Mouse (Mus musculus) liver, postnatal 0 days (tissue): ENCODE measurements around the gene Lyrm4. TPM values are rescaled to one million over a fixed set of nuclear protein-coding genes. Genes with fewer than 3 reads are reported as not detected.
A peak's percentile ranks its signal among the peaks of the same experiment; 100 is the strongest.

Experiments
- ATAC-seq: fragments of 200-750 bp; cut with Nextera tagmentation; 2 replicates; pipeline ENCODE4 v1.8.0; 2017; ENCODE audit warnings: mild to moderate bottlenecking, moderate library complexity
- DNase-seq: peaks from one replicate; pipeline ENCODE4 v3.0.0-alpha.2; 2016
- H3K27ac ChIP-seq: fragments of 300-500 bp; sonication (generic); 2 replicates; pipeline ENCODE4 v1.5.1; 2014; ENCODE audit warnings: antibody characterized with exemption, moderate library complexity, mild to moderate bottlenecking, low read depth
- H3K27me3 ChIP-seq: fragments of 300-500 bp; sonication (generic); 2 replicates; pipeline ENCODE4 v1.6.1; 2014; ENCODE audit warnings: low read length, control low read depth, mixed read lengths; ENCODE audit not compliant: insufficient read depth
- H3K36me3 ChIP-seq: fragments of 300-500 bp; sonication (generic); replicated peaks from 2 replicates; pipeline ENCODE4 v1.6.1; 2014; ENCODE audit warnings: mild to moderate bottlenecking, control low read depth, low read length, moderate library complexity, mixed read lengths; ENCODE audit not compliant: insufficient read depth
- H3K4me1 ChIP-seq: fragments of 300-500 bp; sonication (generic); 2 replicates; pipeline ENCODE4 v1.6.1; 2014; ENCODE audit warnings: antibody characterized with exemption, mild to moderate bottlenecking, control low read depth; ENCODE audit not compliant: insufficient read depth
- H3K4me2 ChIP-seq: fragments of 300-500 bp; sonication (generic); 2 replicates; pipeline ENCODE4 v1.6.1; 2014; ENCODE audit warnings: low read depth, mild to moderate bottlenecking, low read length, moderate library complexity, mixed read lengths
- H3K4me3 ChIP-seq: fragments of 300-500 bp; sonication (generic); 2 replicates; pipeline ENCODE4 v1.5.1; 2014; ENCODE audit warnings: low read depth, low read length
- H3K9ac ChIP-seq: fragments of 300-500 bp; sonication (generic); replicated peaks from 2 replicates; pipeline ENCODE4 v1.6.1; 2014; ENCODE audit warnings: mild to moderate bottlenecking, moderate library complexity
- H3K9me3 ChIP-seq: fragments of 300-500 bp; sonication (generic); 2 replicates; pipeline ENCODE4 v1.6.1; 2016; ENCODE audit warnings: mild to moderate bottlenecking, control low read depth, low read length, mixed read lengths
- CTCF ChIP-seq: sonication (generic); IDR thresholded peaks from 2 replicates; pipeline ENCODE4 v1.5.1; 2016; ENCODE audit warnings: antibody characterized with exemption, low read depth
- EP300 ChIP-seq: IDR thresholded peaks from 2 replicates; pipeline ENCODE4 v1.6.1; 2016; ENCODE audit warnings: antibody characterized with exemption, low read depth, mild to moderate bottlenecking
- WGBS: fragments of 180-500 bp; shearing (Covaris S2); extraction: QIAGEN DNeasy Blood & Tissue Kit; methylation state at CpG from one replicate; pipeline ENCODE4 v1.1.7; 2014; ENCODE audit not compliant: insufficient replicate concordance; 5-methylcytosine and 5-hydroxymethylcytosine counted together
- polyA plus RNA-seq: library from polyadenylated mRNA; unstranded; fragments of >200 nt; fragmentation: Nextera tagmentation; extraction: Ambion mirVana; gene quantifications from 2 replicates; pipeline ENCODE4 v1.2.1, GENCODE M21; 2015

The Lyrm4 gene
- polyA plus RNA-seq, 1 experiment from 2014 or later = 19.3 TPM

GRCm38 (mm10) chr13:36015636-36016035, 101.7 kb downstream of the Lyrm4 start:
- no peak for TF ChIP-seq CTCF
- 0 out of 2 replicates have a peak, but pooled peaks have one; percentile 32 for TF ChIP-seq EP300
- H3K27me3 ChIP-seq = no peaks in the 10 kb centered on the region
- H3K9me3 ChIP-seq = no peaks in the 10 kb centered on the region
- DNase-seq (no peak), ATAC-seq (peak; percentile 96)
- H3K9ac ChIP-seq = no peak overlapping the region
- WGBS = 63% methylated on average over 3 of the region's 3 CpGs
- H3K4me3 ChIP-seq = no peak overlapping the region
- H3K4me2 ChIP-seq = no peak overlapping the region
- peak overlapping the region; percentile 69 for H3K27ac ChIP-seq
- H3K4me1 ChIP-seq = 0 out of 2 replicates have a peak, but pooled peaks cover 2% of the 10 kb centered on the region
- H3K36me3 ChIP-seq = no peaks in the 10 kb centered on the region

- H3K27me3 ChIP-seq = no peaks in the 10 kb centered on the region
- no peak for TF ChIP-seq CTCF
- TF ChIP-seq EP300 = no peak
- no peaks in the 10 kb centered on the region for H3K36me3 ChIP-seq
- 0 out of 2 replicates have a peak, but pooled peaks cover 2% of the 10 kb centered on the region for H3K4me1 ChIP-seq
- no peak overlapping the region for H3K4me3 ChIP-seq
- H3K9ac ChIP-seq = no peak overlapping the region
- no peak overlapping the region for H3K4me2 ChIP-seq
- DNase-seq (no peak), ATAC-seq (no peak)
- no peaks in the 10 kb centered on the region for H3K9me3 ChIP-seq
- no peak overlapping the region for H3K27ac ChIP-seq
- 48% methylated on average over 2 of the region's 2 CpGs for WGBS
Observed at GRCm38 (mm10) chr13:36009981-36010380, 107.3 kb downstream of the Lyrm4 start.

DNA sequence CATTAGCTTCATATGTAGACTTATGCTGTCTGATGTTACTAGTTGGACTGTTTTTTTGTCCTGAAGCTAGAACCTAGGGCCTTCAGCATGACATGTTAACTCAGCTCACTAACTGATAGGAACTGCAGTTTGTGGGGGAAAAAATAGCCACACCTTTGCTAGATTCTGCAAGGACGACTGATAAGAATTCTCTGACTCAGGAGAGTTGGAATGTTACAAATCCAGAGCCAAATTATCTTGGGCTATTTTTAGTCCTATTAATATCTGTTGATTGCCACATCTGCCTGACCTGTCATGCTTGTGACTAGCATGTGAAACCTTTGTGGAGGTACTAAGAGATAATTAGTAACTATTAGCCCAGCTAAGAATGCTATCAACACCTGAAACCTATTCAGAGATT, 116.5 kb downstream of the Lyrm4 start:
- Histone ChIP-seq H3K9ac (no peak overlapping the region), H3K4me3 (no peak overlapping the region), H3K4me2 (no peak overlapping the region), H3K36me3 (no peaks in the 10 kb centered on the region), H3K27me3 (no peaks in the 10 kb centered on the region), H3K9me3 (no peaks in the 10 kb centered on the region), H3K27ac (no peak overlapping the region), H3K4me1 (no peaks in the 10 kb centered on the region)
- WGBS = 51% methylated on average over 1 of the region's 1 CpGs
- ATAC-seq (no peak), DNase-seq (no peak)
- TF ChIP-seq EP300 (no peak), CTCF (no peak)

DNA sequence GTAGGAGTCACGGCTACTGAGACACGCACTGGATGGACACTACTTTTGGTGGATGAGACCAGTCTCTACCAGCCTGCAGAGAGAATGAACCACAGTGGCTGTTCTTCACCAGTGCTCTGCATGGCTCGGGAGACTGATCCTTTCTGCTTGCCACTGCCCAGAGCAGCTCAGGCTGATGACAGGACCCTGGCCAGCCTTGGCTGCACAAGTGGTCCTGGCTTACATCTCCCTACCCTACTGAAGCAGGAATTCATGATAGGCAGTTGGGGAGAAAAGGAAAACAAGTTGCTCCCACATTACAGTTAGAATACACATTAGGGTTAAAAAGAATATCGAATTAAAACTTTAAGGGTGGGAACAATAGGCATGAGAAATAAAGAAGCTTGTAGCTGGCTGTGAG, 119.7 kb downstream of the Lyrm4 start:
- Histone ChIP-seq H3K27me3 (no peaks in the 10 kb centered on the region), H3K27ac (no peak overlapping the region), H3K9me3 (no peaks in the 10 kb centered on the region), H3K36me3 (no peaks in the 10 kb centered on the region), H3K9ac (no peak overlapping the region), H3K4me2 (no peak overlapping the region), H3K4me3 (no peak overlapping the region), H3K4me1 (0 out of 2 replicates have a peak, but pooled peaks cover 3% of the 10 kb centered on the region)
- WGBS = 80% methylated on average over 4 of the region's 4 CpGs
- TF ChIP-seq EP300 (no peak), CTCF (no peak)
- no peak for DNase-seq
- ATAC-seq = no peak

- H3K36me3 ChIP-seq = no peaks in the 10 kb centered on the region
- H3K27me3 ChIP-seq = no peaks in the 10 kb centered on the region
- WGBS = 76% methylated on average over 2 of the region's 2 CpGs
- H3K4me1 ChIP-seq = 0 out of 2 replicates have a peak, but pooled peaks cover 3% of the 10 kb centered on the region
- H3K9me3 ChIP-seq = no peaks in the 10 kb centered on the region
- no peak for TF ChIP-seq CTCF
- TF ChIP-seq EP300 = no peak
- H3K9ac ChIP-seq = no peak overlapping the region
- no peak overlapping the region for H3K4me3 ChIP-seq
- ATAC-seq (no peak), DNase-seq (no peak)
- H3K4me2 ChIP-seq = no peak overlapping the region
- no peak overlapping the region for H3K27ac ChIP-seq
Observed at GRCm38 (mm10) chr13:35995696-35996426, 121.5 kb downstream of the Lyrm4 start.

DNA sequence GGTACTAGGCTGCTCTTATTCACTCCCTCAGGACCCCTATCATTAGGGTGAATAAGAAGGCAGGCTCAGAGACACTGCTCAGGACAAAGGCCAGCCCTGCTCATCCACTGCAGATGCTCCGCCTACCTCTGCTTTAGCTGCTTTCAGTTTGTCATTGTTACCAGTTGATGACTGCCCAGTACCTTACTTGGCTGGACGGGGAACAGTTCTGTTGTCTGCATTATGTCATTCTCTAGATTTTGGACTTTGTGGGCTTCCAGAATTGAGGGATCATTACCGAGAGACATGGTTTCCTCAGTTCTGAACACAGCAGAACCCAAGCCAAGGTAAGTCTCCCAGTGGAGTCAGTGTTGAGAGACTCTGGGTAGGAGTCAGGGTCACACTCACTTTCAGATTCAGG, 122.1 kb downstream of the Lyrm4 start:
- Histone ChIP-seq H3K27me3 (no peaks in the 10 kb centered on the region), H3K36me3 (no peaks in the 10 kb centered on the region), H3K9me3 (no peaks in the 10 kb centered on the region), H3K4me3 (no peak overlapping the region), H3K4me1 (0 out of 2 replicates have a peak, but pooled peaks cover 3% of the 10 kb centered on the region), H3K27ac (peak overlapping the region; percentile 71; the same call in 1 of the 2 replicates), H3K4me2 (no peak overlapping the region), H3K9ac (no peak overlapping the region)
- ATAC-seq = no peak
- 79% methylated on average over 3 of the region's 3 CpGs for WGBS
- no peak for DNase-seq
- TF ChIP-seq CTCF (no peak), EP300 (no peak)
